Mouse (Mus musculus): Measurements from ENCODE around the gene Gm20425.

Gm20425 gene

DNA sequence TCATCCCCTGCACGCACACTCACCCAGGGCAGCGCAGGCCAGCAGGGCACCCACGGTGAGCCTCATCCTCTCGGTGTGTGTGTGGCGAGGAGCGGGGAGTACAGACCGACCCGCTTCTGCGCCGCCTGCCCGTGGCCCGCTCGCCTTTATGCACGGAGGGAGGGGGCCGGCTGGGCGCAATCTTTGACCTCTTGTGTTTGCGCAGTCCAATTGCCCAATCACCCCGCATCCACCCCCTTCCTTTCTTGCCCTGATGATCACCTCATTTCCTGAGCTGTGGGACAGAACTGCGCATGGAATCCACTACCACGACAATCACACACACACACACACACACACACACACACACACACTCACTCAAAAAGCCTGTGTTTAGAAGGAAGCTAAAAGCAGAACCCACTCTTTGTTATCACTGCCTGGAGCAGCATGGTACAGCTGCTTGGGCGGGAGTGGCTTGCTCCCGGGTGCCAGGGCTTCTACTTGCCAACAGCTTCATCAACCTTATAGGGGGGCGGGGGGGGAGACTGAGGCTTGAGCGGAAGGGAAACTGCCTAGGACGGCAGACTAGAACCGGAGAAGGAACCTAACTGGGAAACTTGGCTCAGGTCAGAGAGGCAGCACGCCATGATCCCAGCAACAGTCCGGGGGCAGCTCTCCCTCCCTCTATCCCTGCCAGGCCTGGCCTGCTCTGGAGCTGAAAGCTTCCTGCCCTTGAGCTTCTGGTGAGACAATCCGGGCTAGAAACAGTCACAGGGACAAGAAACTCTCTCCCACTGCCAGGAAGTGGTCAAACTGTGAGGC is at the start of gene Gm20425, which contains the start of gene Trf:
Gm20425 (minus strand) TSS at position 157 of the 801 bp plus-strand sequence.
Trf (minus strand) TSS at position 294 of the 801 bp plus-strand sequence.
- in situ Hi-C loops (cut with MboI): no loop called here

DNA sequence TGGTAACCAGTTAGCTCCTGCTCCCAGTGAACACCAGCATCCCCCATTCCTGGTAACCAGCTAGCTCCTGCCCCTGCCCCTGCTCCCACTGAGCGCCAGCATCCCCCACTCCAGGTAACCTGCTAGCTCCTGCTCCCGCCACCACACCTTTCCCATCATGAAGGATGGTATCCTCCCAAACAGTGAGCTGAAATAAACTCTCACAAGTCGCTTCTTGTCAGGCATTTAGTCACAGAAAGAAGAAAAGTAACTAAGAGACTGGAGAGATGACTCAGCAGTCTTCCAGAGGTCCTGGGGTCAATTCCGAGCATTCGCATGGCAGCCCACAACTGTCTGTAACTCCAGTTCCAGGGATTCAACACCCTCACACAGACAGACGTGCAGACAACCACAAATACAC is 46.8 kb upstream of the Gm20425 start:
- in situ Hi-C loops (cut with MboI): no loop called here

DNA sequence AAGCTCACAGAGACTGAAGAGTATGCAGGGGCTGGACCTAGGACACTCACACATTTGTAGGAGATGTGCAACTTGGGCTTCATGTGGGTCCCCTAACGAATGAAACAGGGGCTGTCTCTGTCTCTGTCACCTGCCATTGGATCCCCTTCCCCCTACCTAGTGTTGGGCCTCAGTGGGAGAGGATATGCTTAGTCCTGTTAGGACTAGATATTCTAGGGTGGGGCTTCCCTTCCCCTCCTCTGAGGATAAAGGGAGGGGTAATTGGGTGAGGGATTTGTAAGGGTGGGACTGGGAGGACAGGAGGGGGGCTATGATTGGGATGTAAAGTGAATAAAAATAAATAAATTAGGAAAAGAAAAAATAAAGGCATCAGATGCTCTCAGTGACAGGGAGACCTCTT is 45.6 kb upstream of the Gm20425 start:
- in situ Hi-C loops (cut with MboI): no loop called here

DNA sequence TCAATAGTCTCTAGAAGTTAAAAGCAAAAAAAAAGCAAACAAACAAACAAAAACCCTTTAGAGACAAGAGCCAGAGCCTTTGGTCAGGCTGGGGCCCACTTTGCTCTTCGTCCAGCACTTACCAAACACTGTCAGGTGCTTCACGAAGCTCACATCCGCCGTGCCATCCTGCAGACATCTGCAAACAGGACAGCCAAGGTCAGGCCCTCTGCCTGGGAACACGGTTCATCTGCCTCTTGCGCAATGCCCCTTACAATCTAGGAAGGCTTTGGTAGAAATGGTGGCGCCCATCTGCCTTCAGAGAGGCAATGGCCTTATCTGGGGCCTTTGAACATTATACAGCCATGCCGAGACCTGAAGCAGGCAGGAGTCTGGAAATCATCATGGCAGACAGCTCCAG is 44.7 kb upstream of the Gm20425 start:
- in situ Hi-C loops (cut with MboI): no loop called here

DNA sequence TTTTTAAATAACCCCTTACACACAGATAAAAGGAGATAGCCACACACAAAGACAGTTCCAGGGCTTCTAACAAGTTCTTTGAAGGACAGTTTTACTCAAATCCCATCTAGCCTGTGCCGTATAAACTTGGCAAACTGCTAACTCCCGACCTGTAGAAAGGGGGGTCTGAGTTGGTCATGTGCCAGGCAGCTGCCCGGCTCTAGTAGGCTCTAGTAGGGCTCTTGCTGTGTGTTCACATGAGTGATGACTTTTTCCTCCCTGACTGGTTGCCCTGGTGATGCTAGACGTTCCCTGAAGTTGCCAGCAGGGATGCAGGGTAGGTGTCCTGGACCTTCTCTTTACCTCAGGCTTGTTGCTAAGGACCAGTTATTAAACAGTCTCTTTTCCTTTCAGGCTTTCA is 41.0 kb upstream of the Gm20425 start:
- in situ Hi-C loops (cut with MboI): no loop called here

DNA sequence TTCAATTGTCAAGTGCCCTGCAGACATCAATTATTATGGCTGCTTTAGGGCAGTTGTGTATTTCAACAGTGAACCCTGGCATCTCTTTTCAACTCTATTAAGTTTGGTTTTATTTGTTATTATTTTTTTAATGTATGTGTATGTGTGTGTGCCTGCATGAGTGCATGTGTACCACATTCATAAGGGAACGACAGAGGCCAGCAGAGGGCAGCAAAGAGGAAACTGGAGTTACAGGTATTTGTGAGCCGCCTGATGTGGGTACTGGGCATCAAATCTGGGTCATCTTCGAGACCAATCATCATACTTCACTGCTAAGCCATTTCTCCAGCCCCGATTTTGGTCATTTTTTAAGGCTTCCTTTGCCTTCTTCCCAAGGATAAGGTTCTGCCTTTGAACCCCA is 35.7 kb upstream of the Gm20425 start:
- in situ Hi-C loops (cut with MboI): no loop called here

DNA sequence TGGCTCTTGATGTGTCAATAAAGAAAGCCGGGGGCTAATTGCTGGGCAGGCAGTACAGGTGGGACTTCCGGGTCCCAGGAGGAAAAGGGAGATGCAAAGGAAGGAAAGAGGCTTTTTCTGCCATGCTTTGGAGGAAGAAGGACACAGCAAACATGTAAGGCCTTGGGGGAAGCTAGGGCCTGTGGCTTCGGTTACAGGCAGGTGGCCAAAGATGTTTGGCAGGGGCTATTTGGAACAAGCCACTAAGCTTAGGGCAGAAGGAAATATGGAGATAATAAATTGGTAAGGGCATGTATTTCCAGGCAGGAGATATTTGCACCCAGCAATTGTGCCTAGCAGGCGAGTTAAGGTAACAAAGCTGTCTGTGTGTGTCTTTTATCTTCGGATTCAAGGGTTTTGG is 22.8 kb upstream of the Gm20425 start:
- in situ Hi-C loops (cut with MboI): no loop called here

DNA sequence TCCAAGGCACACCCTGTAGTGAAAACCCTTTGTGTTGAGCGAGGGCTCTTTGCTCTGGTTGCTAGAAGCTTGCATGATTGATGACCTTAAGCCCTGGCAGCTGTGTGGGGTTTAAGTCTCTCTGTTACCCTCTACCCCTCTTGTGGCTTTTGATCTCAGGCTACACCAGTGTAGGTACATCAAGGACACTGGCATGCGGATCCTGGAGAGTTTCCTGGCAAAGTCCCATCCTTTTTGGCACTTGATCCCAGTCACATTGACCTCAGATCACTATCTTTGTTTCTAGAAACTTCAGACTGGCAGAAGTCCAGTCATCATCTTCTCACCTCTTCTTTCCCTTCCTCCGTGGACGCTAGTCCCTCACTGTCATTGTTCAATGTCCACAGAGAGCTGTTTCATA is 18.5 kb upstream of the Gm20425 start:
- in situ Hi-C loops (cut with MboI): no loop called here

DNA sequence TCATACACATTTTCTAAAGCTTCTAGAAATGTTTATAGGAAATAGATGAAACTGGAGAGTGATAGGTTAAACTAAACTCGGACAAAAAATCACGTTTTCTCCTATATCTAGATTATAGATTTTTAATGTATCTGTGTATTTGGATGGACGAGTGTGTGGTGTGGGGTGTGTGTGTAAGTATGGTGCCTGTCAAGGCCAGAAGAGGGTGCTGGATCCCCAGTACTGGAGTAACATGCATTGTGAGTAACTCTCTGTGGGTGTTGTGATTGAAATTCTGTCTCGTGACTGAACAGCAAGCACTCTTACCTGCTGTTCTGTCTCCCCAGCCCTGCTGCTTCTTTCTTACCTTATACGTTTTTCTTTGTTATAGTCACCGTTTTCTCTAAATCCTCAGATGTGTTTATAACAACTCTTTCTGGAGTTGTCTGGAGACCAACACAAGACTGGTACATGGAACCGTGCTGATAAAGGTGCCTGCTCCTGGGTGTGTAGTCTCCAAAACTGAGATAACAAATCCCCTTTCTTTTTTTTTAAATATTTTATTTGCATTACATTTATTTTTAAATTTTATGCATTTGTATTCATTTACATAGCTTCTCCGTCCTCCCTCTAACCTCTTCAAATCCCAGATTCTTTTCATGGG is 16.5 kb upstream of the Gm20425 start:
- in situ Hi-C loops (cut with MboI): no loop called here

DNA sequence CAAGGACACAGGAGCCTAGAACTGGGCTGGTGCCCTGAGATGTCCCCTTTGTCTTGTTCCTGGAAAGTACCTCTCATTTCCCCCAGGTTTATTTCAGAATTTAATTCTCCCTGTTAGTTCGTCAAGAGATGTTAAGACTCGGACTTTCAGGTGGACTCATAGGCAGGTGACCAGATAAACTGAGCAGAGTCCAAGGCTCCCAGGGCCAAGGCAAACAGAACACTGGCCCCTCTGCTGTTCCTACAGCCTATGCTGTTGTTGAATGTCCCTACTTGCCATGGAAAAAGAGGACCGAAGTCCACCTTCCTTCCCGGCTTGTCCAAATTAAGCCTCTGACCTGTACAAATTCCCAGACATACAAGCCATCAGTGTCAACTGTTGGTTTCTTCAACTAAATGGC is 13.5 kb upstream of the Gm20425 start:
- in situ Hi-C loops (cut with MboI): no loop called here

DNA sequence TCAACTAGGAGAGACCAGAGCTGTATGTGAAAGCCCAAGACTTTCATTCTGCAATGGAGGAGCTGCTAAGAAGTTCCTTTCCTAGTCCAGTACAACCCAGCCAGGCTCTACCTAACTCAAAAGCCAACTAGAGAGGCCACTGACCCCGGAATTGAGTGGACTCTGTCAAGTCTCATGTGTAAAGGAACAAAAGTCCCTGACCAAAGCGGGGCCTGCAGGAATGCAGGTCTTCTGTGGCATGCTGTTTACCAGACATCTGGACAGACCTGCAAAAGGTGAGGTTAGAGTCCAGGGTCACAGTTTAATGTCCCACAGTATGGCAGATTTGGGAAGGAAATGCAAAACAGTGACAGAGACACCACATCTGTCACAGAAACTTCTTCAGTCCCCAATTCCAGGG is 11.1 kb upstream of the Gm20425 start:
- in situ Hi-C loops (cut with MboI): no loop called here

DNA sequence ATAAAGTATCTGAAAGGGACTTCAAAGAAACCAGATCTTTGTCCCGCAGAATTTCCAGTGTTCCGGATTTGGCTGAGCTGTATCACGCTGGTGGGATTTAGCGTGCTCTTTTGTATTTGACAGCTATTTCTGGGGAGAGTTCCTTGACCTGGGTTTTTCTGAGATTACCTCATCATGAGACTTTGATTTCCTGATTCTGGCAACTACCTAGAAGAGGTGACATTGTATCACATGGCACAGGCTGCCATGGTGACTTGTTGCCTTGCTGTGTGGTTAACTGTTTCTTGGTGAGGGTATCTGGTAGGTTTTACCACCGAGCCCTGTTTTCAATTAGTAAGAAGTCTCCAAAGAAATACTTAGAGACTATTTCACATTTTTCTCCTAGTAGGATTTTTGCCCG is 9.4 kb upstream of the Gm20425 start:
- in situ Hi-C loops (cut with MboI): no loop called here

DNA sequence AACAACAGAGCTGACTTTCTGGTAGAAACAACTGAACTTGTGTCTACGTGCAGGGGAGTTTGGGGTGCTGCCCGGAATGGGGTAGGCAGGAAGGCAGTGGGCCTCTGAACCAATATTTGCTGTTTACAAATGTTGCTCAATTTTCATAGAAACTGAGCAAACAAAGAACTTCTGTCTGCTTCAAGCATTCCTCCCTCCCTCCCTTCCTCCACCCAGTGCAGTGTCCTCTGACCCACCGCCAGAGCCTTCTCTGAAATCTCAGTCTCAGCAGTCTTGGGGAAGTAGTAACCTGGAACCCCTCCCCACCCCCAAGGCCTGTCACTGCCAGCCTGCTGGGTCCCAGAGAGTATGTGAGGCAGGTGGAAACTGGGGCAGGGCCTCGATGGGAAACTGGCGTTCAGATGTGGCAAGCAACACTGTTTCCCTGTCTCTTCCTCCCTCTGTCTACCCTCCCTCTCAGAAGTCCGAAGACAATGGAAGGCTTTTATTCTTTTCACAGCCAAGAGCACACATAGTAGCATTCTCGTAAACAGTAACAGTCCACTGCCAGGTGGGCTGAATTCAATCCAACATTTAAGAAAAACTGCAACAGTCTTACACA is 4.6 kb upstream of the Gm20425 start:
- in situ Hi-C loops (cut with MboI): no loop called here

DNA sequence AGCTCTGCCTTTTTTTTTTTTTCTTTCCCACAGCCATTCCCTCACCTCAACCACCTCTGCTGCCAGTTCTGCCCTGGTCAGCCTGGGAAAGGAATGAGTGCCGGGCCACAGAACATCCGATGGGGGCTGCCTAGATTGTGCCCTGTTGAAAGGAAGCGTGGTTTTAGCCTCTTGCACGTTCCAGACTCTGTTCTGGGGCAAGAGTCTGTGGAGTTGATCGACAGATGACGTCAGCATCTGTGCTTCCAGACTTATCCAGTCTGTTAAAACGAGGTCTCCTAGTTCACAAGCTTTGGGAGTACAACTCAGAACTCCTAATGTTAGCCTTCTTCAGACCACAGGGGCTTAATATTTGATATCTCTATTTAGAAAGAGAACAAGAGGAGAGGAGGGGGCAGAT is 4.0 kb upstream of the Gm20425 start:
- in situ Hi-C loops (cut with MboI): no loop called here

DNA sequence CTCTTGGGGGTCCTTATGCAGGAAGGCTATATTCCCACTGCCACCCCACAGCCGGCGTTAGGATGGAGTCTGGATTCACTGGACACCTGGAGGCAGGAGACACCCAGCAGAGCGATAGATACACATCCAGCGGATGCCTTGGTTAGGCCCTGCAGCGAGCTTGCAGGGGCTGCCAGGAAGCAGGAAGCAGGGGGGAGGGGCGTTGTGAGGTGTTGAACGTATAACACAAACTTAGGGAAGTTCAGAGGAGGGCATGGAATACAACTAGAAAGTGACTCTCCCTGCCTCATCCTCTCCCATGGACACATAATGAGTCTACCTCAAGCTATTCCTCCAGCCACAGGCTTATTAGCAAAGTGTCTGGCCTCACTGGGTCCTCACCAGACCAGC is 2.9 kb upstream of the Gm20425 start:
- in situ Hi-C loops (cut with MboI): no loop called here

DNA sequence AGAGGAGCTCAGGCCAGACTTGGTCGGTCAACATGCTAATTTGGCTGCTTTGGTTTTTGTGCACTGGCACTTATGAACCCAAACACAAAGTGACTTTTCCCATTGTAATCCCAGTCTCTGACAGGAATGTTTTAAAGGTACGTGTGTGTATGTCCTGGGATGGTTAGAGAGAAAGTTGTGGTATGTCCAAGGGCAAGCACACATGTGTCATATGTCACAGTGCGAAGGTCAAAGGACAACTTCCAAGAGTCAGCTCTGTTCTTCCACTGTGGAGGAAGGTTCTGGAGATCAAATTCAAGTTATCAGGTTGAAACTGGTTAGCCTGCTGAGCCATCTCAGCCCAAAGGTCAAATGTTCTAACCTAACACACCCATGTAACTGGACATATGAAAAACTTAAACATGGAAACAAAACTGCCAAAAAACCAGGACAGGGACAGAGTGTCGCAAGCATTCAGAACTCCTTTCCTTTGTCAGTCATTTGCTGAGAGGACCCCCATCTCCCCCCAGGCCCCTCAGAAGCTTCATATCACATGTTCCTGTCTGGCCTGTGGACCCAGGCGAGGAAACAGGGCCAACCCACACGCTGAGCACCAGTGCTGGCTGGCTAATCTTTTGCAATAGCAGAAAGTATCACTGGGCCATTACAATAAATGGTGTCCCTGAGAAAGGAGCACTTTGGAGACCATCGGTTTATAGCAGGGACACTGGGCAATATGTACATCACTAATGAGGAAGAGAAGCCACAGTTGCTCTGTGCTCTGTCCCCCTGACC is 2.3 kb upstream of the Gm20425 start:
- in situ Hi-C loops (cut with MboI): no loop called here

DNA sequence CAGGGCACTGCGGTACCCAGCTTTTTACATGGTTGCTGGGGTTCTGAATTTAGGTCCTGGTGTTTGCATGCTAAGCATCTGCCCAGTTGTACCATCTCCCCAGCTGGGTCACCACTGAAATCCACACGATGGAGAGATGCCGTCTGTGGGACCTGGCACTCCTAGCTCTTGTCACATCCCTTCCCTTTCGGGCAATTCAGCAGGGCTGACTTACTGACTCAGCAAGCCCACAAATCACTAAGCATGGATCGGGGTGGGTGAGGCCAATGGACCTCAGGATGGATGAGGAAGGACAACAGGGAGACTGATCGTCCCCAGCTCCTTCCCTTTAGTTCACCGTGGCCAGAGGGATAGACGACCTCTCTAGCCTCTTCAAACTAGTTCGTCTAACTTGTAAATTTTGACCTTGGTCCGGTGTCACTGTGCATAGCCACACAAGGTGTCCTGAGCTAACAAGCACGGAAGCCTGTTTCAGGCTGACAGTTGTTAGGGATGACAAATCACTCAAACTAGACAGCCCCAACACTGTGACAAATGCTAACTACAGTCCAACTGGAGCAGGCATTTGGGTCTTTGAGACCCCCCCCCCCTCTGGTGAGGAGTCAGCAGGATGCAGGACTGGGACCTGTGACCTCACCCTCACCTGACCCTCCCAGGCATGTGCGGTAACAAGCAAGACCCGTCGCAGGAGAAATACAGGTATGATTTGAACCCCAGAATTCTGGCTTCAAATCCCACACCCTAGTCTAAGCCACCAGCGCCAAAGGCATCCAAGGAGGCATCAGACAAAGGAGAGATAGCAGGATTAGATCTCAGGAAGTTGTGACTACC is 855 bp downstream of the Gm20425 start:
- in situ Hi-C loops (cut with MboI): no loop called here

DNA sequence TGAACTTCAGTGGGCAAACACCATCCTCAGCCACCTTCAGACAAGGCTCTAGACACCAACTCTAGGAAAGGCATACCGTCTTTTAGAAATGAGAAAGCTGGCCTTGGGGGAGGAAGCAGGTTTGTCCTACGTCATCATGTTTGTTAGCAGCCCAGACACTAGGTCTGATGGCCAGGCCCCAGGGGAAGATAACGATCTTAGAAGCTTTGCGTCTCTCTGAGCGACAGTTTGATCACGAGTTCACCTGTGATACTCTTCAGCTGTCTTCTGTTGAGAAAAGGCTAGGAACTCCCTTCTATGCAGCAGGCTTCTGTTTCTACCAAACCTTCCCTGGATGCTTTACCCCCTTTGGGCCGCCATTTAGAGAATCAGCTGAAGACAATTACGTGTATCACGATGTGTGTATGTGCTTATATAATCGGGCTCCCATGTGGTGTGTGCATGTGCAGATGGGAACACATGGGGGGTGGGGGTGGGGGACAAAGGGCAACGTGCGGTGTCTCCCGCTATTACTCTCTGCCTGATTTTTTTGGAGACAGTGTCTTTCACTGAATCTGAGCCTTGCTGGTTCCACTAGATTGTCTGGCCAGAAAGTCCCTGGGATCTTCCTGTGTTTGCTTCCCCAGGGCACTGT is 1.6 kb downstream of the Gm20425 start:
- in situ Hi-C loops (cut with MboI): no loop called here

DNA sequence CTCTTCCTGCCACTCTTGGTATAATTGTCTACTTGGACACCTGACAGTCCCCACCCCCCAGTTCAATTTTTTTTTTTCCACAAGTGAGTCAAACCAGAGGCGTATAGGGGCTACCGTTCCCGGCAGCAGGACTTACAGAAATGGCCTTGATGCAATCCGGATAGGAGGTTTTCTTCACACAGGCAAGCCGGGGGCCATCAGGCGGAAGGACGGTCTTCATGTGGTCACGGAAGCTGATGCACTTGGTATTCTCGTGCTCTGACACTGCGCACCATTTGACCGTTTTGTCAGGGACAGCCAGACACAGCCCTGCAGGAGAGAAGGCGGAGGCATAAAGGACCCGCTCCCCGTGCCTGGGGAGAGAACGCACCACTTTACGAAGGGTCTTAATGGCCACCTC is 2.3 kb downstream of the Gm20425 start:
- in situ Hi-C loops (cut with MboI): no loop called here

DNA sequence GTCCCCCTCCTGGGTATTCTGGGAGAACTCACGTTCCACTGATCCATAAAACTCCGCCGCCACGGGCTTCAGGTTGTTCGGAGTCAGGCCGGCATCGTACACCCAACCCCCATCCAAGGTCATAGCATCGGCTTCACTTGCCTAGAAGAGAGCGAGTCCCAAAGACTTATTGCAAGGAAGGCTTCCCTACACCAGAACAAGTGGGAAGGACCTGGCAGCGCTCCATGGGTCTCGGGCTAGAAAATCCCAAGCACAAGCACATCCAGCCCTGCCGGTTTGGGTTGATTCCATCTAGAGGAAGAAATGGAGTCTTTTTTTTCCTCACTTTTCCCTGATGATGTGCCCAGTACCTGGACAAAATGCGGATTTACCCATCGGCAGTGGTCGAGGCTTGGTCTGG is 3.3 kb downstream of the Gm20425 start:
- in situ Hi-C loops (cut with MboI): no loop called here

DNA sequence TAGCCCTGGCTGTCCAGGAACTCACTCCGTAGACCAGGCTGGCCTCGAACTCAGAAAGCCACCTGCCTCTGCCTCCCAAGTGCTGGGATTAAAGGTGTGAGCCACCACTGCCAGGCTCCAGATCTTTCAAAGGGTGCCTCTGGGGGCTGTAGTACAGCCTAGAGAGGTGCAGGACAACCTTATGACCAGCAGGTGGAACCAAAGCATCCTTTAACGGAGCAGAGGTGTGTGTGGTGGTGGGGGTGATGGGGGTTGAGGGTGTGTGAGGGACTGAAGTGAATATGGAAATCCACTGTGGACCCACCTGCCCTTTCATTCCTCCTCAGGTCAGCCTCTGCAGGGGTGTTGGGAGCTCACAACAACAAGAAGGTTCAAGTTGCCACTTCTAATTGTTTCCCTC is 4.6 kb downstream of the Gm20425 start:
- in situ Hi-C loops (cut with MboI): no loop called here

Data from mature B cell (primary cell).